Mouse (Mus musculus) heart, adult 9 months (tissue): Measurements from ENCODE around the gene Senp8.

Experiments
- DNase-seq, 2 experiments: peaks; one replicate each; pipeline ENCODE4 v3.0.0; 2022; ENCODE audit warnings: low spot score in 2 of 2

The Senp8 gene

DNA sequence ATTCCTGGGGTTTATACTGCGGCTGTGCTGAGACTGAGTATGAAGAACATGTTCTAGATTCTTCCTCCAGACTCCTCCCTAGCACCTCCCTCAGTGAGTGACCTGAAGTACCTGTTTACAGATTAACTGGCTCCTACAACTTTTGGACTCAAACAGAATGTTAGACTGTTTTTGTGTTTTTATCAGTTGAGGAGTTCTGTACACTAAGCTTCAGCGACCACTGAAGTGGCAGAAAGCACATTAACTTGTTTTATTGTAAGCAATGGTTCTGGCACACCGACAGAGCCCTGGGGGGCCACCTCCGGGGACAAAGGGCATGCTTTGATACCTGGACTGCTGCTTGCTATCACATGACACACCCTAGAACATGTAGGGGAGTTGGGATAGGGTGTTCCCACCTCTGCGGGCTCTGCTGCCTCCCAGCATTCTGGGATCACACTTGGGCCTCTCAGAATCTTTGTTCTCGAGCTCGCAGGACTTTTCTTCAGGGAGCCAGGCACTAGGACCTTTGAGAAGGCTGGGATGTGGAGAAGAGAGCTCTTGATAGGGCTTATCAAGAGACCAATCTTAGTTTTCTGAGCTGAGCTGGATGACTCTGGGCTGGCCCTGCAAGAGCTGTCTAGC, 34.1 kb downstream of the Senp8 start:
- no peak for DNase-seq

DNA sequence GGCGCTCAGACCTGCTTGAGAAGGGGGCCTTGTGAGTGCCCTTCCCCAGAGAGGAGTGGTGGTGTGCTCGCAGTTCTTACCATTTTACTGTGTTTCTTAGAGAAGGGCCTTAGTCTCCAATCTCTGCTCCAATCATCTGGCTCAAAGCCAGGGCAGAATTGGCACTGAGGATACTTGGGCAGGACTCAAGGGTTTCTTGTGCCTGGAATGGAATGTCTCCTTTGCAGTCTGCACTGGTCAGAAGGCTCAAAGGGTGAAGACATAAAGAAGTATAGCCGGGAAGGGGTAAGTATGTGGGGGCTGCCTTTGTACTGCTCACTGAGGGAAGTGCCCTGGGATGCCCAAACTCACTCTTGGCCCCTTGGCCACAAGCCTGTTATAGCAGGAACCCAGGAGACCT, 41.3 kb downstream of the Senp8 start:
- DNase-seq, result no peak

- DNase-seq, result no peak
Observed at GRCm38 (mm10) chr9:59706850-59707825, 43.4 kb downstream of the Senp8 start.

DNA sequence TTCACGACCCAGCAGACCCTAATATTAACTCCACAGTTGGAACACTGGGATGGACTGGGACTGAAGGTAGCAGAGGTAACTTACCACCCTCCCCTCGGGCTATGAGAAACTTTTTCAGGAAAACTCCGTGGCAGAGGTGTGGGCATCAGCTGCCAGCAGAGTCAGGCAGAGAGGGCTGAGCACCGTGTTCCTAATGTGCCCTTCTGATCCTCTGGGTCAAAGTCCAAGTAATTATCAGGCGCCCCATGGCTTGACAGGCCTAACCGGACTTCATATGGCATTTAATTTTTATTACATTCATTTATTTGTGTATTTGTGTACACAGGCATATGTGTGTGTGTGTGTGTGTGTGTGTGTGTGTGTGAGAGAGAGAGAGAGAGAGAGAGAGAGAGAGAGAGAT, 47.4 kb downstream of the Senp8 start:
- DNase-seq, result no peak

- DNase-seq, result no peak
Observed at GRCm38 (mm10) chr9:59701094-59701493, 49.4 kb downstream of the Senp8 start.

DNA sequence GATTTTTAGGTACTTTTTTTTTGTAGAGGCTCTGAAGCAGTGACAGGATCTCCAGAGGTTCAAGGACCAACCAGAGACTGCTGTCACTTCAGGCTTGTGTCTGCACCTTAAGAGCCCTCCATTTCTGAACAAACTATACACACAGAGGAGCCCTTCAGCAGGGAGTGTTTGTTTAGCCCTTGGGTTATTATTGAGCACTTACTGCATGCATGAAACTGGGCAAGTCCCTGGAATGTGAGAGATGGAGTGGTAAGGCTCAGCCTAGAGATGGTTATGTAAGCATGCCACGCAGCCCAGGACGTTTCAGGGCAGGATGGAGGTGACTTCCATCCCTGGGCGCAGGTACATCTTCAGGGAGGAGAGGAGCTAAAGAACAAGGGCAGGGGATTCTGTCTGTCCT, 54.1 kb downstream of the Senp8 start:
- DNase-seq, result no peak

GRCm38 (mm10) chr9:59695451-59695813, 55.1 kb downstream of the Senp8 start:
- DNase-seq, result peak in 1 of 2 experiments; percentile 21

DNA sequence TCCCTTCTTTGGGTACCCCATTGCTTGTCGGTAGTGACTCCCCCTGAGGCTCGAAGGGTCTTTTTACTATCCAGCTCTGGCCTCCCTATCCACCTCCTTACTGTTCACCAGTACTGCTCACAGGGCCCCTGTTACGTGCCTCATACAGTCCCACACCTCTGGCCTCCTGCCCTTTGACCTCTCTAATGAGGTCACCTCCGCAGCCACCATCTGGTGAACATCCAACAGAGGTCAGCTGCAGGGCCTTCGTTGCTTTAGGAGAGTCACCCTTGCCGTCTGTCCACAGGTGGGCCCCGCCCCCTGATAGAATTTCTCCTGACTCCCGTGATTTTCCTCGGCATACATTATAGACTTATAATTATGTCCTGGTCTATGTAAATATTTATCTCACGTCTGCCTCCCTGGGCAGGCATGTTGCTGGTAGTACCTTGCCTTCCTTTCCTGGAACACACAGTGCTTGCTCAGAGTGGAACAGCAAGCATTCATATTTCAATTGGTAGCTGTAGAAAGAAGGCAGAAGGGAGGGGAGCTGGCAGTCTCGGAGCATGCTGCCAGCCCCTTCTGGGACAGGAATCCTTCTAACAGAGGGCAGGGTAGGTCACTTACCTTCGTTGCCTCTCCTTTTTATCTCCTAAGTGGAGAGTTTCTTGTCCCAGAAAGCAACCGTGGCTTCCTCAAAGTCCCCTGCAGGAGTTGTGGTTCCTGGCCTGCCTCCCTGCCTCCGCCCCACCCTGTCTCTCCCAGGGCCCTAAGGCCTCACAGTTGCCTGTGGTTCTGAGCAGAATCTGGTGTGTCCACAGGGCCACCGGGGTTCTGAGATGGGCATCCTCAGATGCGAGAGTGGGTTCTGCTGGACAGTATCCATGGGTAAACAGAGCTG, 55.7 kb downstream of the Senp8 start:
- no peak for DNase-seq

DNA sequence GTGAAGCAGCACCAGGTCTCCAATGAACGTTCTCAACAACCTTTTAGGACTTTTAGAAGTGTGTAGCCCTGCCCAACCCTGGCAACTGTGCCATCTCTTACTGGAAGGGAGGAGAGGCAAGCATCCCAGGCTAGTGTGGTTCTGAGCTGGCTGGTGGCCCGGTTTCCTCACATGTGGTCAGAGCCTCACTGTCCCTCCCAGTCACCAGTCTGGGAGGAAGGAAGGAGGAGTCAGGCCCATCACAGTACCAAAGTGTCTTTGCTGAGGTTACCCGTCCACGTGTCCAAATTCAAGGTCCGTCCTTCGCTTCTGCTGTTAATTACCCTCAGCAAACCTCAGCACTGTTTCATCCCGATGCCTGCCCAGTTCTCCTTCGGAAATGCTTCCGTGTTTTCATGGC, 58.4 kb downstream of the Senp8 start:
- DNase-seq, result peak in 1 of 2 experiments; percentile 20

- DNase-seq, result peak; percentile 66 to 82
Observed at GRCm38 (mm10) chr9:59691635-59692094, 58.8 kb downstream of the Senp8 start.

DNA sequence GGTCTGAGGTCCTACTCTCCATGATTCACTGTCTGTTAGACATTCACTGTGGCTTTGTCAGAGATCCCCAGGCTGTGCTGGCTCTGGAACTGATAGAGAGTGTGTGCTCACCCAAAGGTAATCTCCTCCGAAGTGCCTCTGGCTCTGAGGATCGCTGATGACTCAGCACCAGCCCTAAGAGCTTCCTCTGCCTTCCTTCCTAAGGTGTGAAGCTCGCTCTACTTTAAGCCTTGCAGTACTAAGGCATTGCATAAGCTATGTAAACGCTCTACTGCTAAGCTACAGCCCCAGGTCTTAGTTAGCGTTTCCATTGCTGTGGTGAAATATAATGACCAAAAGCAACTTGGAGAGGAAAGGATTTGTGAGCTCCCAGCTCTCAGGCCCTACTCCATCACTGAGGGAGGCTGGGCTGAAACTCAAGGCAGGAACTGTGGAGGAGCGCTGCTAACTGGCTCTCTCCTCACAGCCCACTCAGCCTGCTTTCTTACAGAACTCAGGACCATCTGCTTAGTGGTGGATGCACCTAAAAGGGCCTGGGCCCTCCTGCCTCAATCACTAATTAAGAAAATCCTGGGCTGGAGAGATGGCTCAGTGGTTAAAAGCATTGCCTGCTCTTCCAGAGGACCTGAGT, 63.0 kb downstream of the Senp8 start:
- no peak for DNase-seq
